Mouse (Mus musculus): ENCODE results near the gene Snrpd3. TPM values are rescaled to one million over a fixed set of nuclear protein-coding genes. Genes with fewer than 3 reads are reported as not detected.
A peak's percentile ranks its signal among the peaks of the same experiment; 100 is the strongest.

The Snrpd3 gene
- polyA plus RNA-seq, 1 experiment from 2014 or later, result 63.3 TPM

- no peak for ATAC-seq
- Histone ChIP-seq H3K27me3 (replicated peaks; ENCODE audit: control insufficient read depth, insufficient read depth, low read length) (peaks cover 31% of the 10 kb centered on the region), H3K4me3 (ENCODE audit: low read depth, low read length) (no peak within 1 kb of the TSS), H3K9ac (ENCODE audit: low read depth, low read length) (no peak within 1 kb of the TSS), H3K9me3 (ENCODE audit: control insufficient read depth) (no peaks in the 10 kb centered on the region), H3K27ac (ENCODE audit: low read depth, low read length) (no peak within 1 kb of the TSS), H3K36me3 (ENCODE audit: control insufficient read depth, insufficient read depth) (no peaks in the 10 kb centered on the region), H3K4me2 (replicated peaks; ENCODE audit: low read depth) (peak within 1 kb of the TSS; percentile 88; the same call in 1 of the 2 replicates), H3K4me1 (replicated peaks; ENCODE audit: control insufficient read depth, insufficient read depth, low read length) (0 out of 2 replicates have a peak, but pooled peaks cover 8% of the 10 kb centered on the region)
- WGBS, result 76% methylated on average over 10 of the region's 10 CpGs
- no peak for TF ChIP-seq CTCF (IDR thresholded peaks at IDR 0.05; ENCODE audit: low read depth)
Observed at GRCm38 (mm10) chr10:75561071-75561654, 43.8 kb downstream of the Snrpd3 start, which contains the start of gene Ggt1. Gene Ggt1, plus strand, starts transcription at chr10:75561604.

DNA sequence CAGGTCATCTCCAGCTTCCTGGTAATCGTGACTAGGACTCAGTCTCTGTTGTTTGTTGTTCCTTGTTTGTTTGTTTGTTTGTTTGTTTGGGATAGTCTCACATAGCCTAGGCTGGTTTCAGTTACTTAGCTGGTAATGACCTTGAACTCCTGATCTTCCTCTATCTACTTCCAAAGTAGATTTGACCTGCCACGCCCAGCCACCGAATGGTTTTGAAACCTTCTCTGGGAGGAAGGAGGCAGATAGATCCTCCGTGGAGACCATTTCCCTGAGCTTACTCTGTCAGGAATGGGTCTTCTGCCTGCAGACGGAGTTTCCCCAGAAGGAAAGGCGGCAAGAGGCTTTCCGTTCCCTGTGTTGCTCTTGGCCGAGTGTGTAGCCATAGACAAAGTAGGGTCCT is 45.2 kb downstream of the Snrpd3 start:
- Histone ChIP-seq H3K9me3 (ENCODE audit: control insufficient read depth) (no peaks in the 10 kb centered on the region), H3K9ac (ENCODE audit: low read depth, low read length) (no peak overlapping the region), H3K27me3 (replicated peaks; ENCODE audit: control insufficient read depth, insufficient read depth, low read length) (peaks cover 31% of the 10 kb centered on the region), H3K27ac (ENCODE audit: low read depth, low read length) (no peak overlapping the region), H3K4me3 (ENCODE audit: low read depth, low read length) (no peak overlapping the region), H3K36me3 (ENCODE audit: control insufficient read depth, insufficient read depth) (no peaks in the 10 kb centered on the region), H3K4me1 (replicated peaks; ENCODE audit: control insufficient read depth, insufficient read depth, low read length) (0 out of 2 replicates have a peak, but pooled peaks cover 8% of the 10 kb centered on the region), H3K4me2 (replicated peaks; ENCODE audit: low read depth) (no peak overlapping the region)
- no peak for TF ChIP-seq CTCF (IDR thresholded peaks at IDR 0.05; ENCODE audit: low read depth)
- no peak for ATAC-seq
- 74% methylated on average over 8 of the region's 8 CpGs for WGBS

DNA sequence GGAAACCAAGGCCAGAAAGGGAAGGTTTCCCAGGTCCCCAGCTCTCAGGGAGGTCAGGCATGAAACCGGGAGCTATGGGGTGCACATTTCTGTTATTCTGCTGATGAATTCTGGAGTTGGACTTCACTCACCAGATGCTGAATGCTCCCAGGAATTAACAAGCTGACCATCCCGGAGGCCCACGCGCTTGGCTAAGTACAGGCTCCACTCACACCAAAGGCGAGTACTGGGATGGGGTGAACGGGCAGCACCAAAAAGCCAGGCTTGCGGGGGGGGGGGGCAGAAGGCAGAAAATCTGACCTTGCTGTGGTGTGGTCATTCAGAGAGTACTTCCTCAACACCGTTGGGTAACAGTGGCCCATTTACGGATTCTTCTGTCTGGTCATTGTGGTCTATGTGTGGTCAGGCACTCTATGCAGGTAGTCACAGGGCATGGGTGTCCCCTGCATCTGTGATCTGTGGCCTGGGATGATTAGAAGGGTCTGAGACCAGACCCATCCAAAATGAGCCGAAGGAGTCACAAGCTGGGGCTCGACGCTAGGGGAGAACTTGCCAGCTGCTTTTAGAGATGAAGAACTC is 47.4 kb downstream of the Snrpd3 start:
- no peak for TF ChIP-seq CTCF (IDR thresholded peaks at IDR 0.05; ENCODE audit: low read depth)
- Histone ChIP-seq H3K27me3 (replicated peaks; ENCODE audit: control insufficient read depth, insufficient read depth, low read length) (peaks cover 18% of the 10 kb centered on the region), H3K36me3 (ENCODE audit: control insufficient read depth, insufficient read depth) (no peaks in the 10 kb centered on the region), H3K27ac (ENCODE audit: low read depth, low read length) (peak overlapping the region; percentile 89), H3K4me3 (ENCODE audit: low read depth, low read length) (peak overlapping the region; percentile 20; the same call in 1 of the 2 replicates), H3K4me1 (replicated peaks; ENCODE audit: control insufficient read depth, insufficient read depth, low read length) (0 out of 2 replicates have a peak, but pooled peaks cover 7% of the 10 kb centered on the region), H3K9me3 (ENCODE audit: control insufficient read depth) (no peaks in the 10 kb centered on the region), H3K9ac (ENCODE audit: low read depth, low read length) (peak overlapping the region; percentile 26; the same call in 1 of the 2 replicates), H3K4me2 (replicated peaks; ENCODE audit: low read depth) (peak overlapping the region; percentile 57)
- WGBS, result 76% methylated on average over 12 of the region's 12 CpGs
- no peak for ATAC-seq

- 29% methylated on average over 6 of the region's 6 CpGs for WGBS
- peaks cover 11% of the 10 kb centered on the region for H3K27me3 ChIP-seq (replicated peaks; ENCODE audit: control insufficient read depth, insufficient read depth, low read length)
- no peaks in the 10 kb centered on the region for H3K9me3 ChIP-seq (ENCODE audit: control insufficient read depth)
- H3K27ac ChIP-seq (ENCODE audit: low read depth, low read length), result peak overlapping the region; percentile 89
- no peak for TF ChIP-seq CTCF (IDR thresholded peaks at IDR 0.05; ENCODE audit: low read depth)
- 0 out of 2 replicates have a peak, but pooled peaks cover 6% of the 10 kb centered on the region for H3K4me1 ChIP-seq (replicated peaks; ENCODE audit: control insufficient read depth, insufficient read depth, low read length)
- peak overlapping the region; percentile 41; the same call in 1 of the 2 replicates for H3K9ac ChIP-seq (ENCODE audit: low read depth, low read length)
- H3K36me3 ChIP-seq (ENCODE audit: control insufficient read depth, insufficient read depth), result no peaks in the 10 kb centered on the region
- peak overlapping the region; percentile 20; the same call in 1 of the 2 replicates for H3K4me3 ChIP-seq (ENCODE audit: low read depth, low read length)
- peak overlapping the region; percentile 57 for H3K4me2 ChIP-seq (replicated peaks; ENCODE audit: low read depth)
- peak; percentile 71 for ATAC-seq
Observed at GRCm38 (mm10) chr10:75565436-75565835, 48.1 kb downstream of the Snrpd3 start.

DNA sequence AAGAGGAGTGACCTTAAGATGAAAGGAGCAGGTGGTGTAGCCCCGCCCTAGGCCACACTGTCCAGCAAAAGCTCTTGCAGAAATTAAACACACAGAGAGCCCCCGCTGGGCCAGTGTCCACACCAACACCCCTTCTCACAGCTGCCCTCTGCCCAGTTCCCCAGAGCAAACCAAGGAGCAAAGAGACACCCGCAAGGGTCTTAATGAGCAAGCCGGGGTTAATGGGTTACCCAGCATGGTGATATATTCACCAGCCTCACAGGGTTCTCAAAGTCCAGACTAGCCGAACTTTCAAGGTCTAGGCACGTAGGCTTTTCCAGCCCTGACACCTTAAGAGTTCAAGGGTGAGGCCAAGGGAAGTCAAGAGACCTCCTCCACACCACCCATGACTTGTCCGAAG is 48.6 kb downstream of the Snrpd3 start:
- Histone ChIP-seq H3K27me3 (replicated peaks; ENCODE audit: control insufficient read depth, insufficient read depth, low read length) (peaks cover 6% of the 10 kb centered on the region), H3K9ac (ENCODE audit: low read depth, low read length) (peak overlapping the region; percentile 41; the same call in 1 of the 2 replicates), H3K4me1 (replicated peaks; ENCODE audit: control insufficient read depth, insufficient read depth, low read length) (0 out of 2 replicates have a peak, but pooled peaks cover 6% of the 10 kb centered on the region), H3K9me3 (ENCODE audit: control insufficient read depth) (no peaks in the 10 kb centered on the region), H3K4me2 (replicated peaks; ENCODE audit: low read depth) (peak overlapping the region; percentile 57), H3K27ac (ENCODE audit: low read depth, low read length) (peak overlapping the region; percentile 89), H3K4me3 (ENCODE audit: low read depth, low read length) (no peak overlapping the region), H3K36me3 (ENCODE audit: control insufficient read depth, insufficient read depth) (no peaks in the 10 kb centered on the region)
- WGBS, result 40% methylated on average over 7 of the region's 7 CpGs
- ATAC-seq, result peak; percentile 75
- no peak for TF ChIP-seq CTCF (IDR thresholded peaks at IDR 0.05; ENCODE audit: low read depth)

GRCm38 (mm10) chr10:75566321-75566720 is 49.0 kb downstream of the Snrpd3 start:
- Histone ChIP-seq H3K4me3 (ENCODE audit: low read depth, low read length) (no peak overlapping the region), H3K27ac (ENCODE audit: low read depth, low read length) (peak overlapping the region; percentile 89), H3K36me3 (ENCODE audit: control insufficient read depth, insufficient read depth) (no peaks in the 10 kb centered on the region), H3K27me3 (replicated peaks; ENCODE audit: control insufficient read depth, insufficient read depth, low read length) (peaks cover 2% of the 10 kb centered on the region; the same call in 1 of the 2 replicates), H3K4me1 (replicated peaks; ENCODE audit: control insufficient read depth, insufficient read depth, low read length) (0 out of 2 replicates have a peak, but pooled peaks cover 6% of the 10 kb centered on the region), H3K9me3 (ENCODE audit: control insufficient read depth) (no peaks in the 10 kb centered on the region), H3K4me2 (replicated peaks; ENCODE audit: low read depth) (peak overlapping the region; percentile 57), H3K9ac (ENCODE audit: low read depth, low read length) (no peak overlapping the region)
- ATAC-seq, result peak; percentile 19; the same call in 1 of the 2 replicates
- TF ChIP-seq CTCF (IDR thresholded peaks at IDR 0.05; ENCODE audit: low read depth), result no peak
- WGBS, result 55% methylated on average over 5 of the region's 5 CpGs

Data from intestine, postnatal 0 days (tissue).